Mouse (Mus musculus) layer of hippocampus, postnatal 10 days (tissue): Measurements from ENCODE around the gene Csrnp1. TPM values are rescaled to one million over a fixed set of nuclear protein-coding genes. Genes with fewer than 3 reads are reported as not detected.
"Not testable (repeated sequence)": the region's sequence is repeated elsewhere in the genome, so short reads cannot be mapped to it uniquely, and the experiment has no call there.

Source experiments
- DNase-seq, 2 experiments: peaks; one replicate each; pipeline ENCODE4 v3.0.0; 2021; ENCODE audit warnings: low spot score in 2 of 2
- long read RNA-seq: library from polyadenylated mRNA; stranded (forward); transcript quantifications from one replicate; pipeline ENCODE4 v2.0.0, GENCODE M21; 2023
- total RNA-seq, 2 experiments: library from RNA; stranded (reverse); gene quantifications; 2 replicates each; pipeline ENCODE4 v1.2.3; 2021

Gene Csrnp1
- 10 to 100 TPM in 1 of 2 experiments, 1 to 10 TPM in 1; 9.9 to 10.4 TPM for total RNA-seq
- long read RNA-seq = 0 reads

GRCm38 (mm10) chr9:119984536-119985011, at the start of gene Csrnp1:
Csrnp1 (minus strand) TSS chr9:119984658.
- DNase-seq = peak in 1 of 2 experiments; percentile 17

- no peak for DNase-seq
Observed at GRCm38 (mm10) chr9:120032710-120033109, 48.3 kb upstream of the Csrnp1 start.

- DNase-seq = no peak
Observed at GRCm38 (mm10) chr9:120030421-120030820, 46.0 kb upstream of the Csrnp1 start.

GRCm38 (mm10) chr9:120029880-120030279, 45.4 kb upstream of the Csrnp1 start:
- no peak for DNase-seq

- DNase-seq = peak; percentile 46 to 72
Observed at GRCm38 (mm10) chr9:120027401-120028151, 43.1 kb upstream of the Csrnp1 start.

- no peak for DNase-seq
Observed at GRCm38 (mm10) chr9:120024625-120025024, 40.2 kb upstream of the Csrnp1 start.

GRCm38 (mm10) chr9:120024171-120024570, 39.7 kb upstream of the Csrnp1 start:
- DNase-seq = no peak

- no peak for DNase-seq
Observed at GRCm38 (mm10) chr9:120023086-120023811, 38.8 kb upstream of the Csrnp1 start, which contains the start of gene Xirp1. Xirp1 (minus strand) TSS chr9:120023598.

GRCm38 (mm10) chr9:120021164-120021563, 36.7 kb upstream of the Csrnp1 start:
- no peak for DNase-seq

GRCm38 (mm10) chr9:120020285-120020890, 35.9 kb upstream of the Csrnp1 start:
- peak; percentile 84 to 85 for DNase-seq

GRCm38 (mm10) chr9:120016956-120017355, 32.5 kb upstream of the Csrnp1 start:
- DNase-seq = no peak

- DNase-seq = no peak
Observed at GRCm38 (mm10) chr9:120014828-120015227, 30.4 kb upstream of the Csrnp1 start.

GRCm38 (mm10) chr9:120013251-120013820, 28.9 kb upstream of the Csrnp1 start:
- no peak for DNase-seq

- no peak for DNase-seq
Observed at GRCm38 (mm10) chr9:120012781-120013180, 28.3 kb upstream of the Csrnp1 start.

- not testable (repeated sequence) for DNase-seq
Observed at GRCm38 (mm10) chr9:120012161-120012560, 27.7 kb upstream of the Csrnp1 start.

- DNase-seq = peak; percentile 75 to 79
Observed at GRCm38 (mm10) chr9:120011533-120011932, 27.1 kb upstream of the Csrnp1 start.

GRCm38 (mm10) chr9:120010781-120011511, 26.5 kb upstream of the Csrnp1 start:
- peak; percentile 99 for DNase-seq

- DNase-seq = no peak
Observed at GRCm38 (mm10) chr9:120009871-120010270, 25.4 kb upstream of the Csrnp1 start.

GRCm38 (mm10) chr9:120009226-120009841, 24.9 kb upstream of the Csrnp1 start:
- DNase-seq = no peak

GRCm38 (mm10) chr9:120007833-120008232, 23.4 kb upstream of the Csrnp1 start:
- no peak for DNase-seq
